Mouse (Mus musculus) gastrocnemius, postnatal 10 days (tissue): ENCODE data around the gene Pafah1b3. TPM values are rescaled to one million over a fixed set of nuclear protein-coding genes. Genes with fewer than 3 reads are reported as not detected.
"Not testable (repeated sequence)": the region's sequence is repeated elsewhere in the genome, so short reads cannot be mapped to it uniquely, and the experiment has no call there.

Source experiments
- DNase-seq: peaks from one replicate; pipeline ENCODE4 v3.0.0; 2021; ENCODE audit warnings: mixed read lengths
- long read RNA-seq, 2 experiments: library from polyadenylated mRNA; stranded (forward); transcript quantifications; one replicate each; pipeline ENCODE4 v2.0.0; 2021
- total RNA-seq, 2 experiments: library from RNA; stranded (reverse); gene quantifications; 2 replicates each; pipeline ENCODE4 v1.2.3; 2021

Pafah1b3 gene
- 10 to 100 TPM in 1 of 2 experiments, 1 to 10 TPM in 1; 7.5 to 12.3 TPM for total RNA-seq
- long read RNA-seq, experiment 1, partial matches to known transcripts = 0 of 8 reads
- long read RNA-seq, experiment 1, other reads (novel, unspliced or antisense) = 1 of 8 reads
- long read RNA-seq, experiment 2, partial matches to known transcripts = 0 of 3 reads
- long read RNA-seq, experiment 2, other reads (novel, unspliced or antisense) = 0 of 3 reads

- peak; percentile 60 for DNase-seq
Observed at GRCm38 (mm10) chr7:25297454-25298325, at the start of gene Pafah1b3. Pafah1b3 (minus strand) TSS chr7:25297986.

- DNase-seq = no peak
Observed at GRCm38 (mm10) chr7:25341000-25341784, 43.4 kb upstream of the Pafah1b3 start.

- no peak for DNase-seq
Observed at GRCm38 (mm10) chr7:25339329-25339728, 41.5 kb upstream of the Pafah1b3 start.

GRCm38 (mm10) chr7:25334472-25334871 lies 36.7 kb upstream of the Pafah1b3 start:
- no peak for DNase-seq

- DNase-seq = peak; percentile 78
Observed at GRCm38 (mm10) chr7:25333596-25334307, 36.0 kb upstream of the Pafah1b3 start.

GRCm38 (mm10) chr7:25326233-25326632 lies 28.4 kb upstream of the Pafah1b3 start:
- no peak for DNase-seq

GRCm38 (mm10) chr7:25325431-25325830 lies 27.6 kb upstream of the Pafah1b3 start:
- DNase-seq = not testable (repeated sequence)

- no peak for DNase-seq
Observed at GRCm38 (mm10) chr7:25323219-25323618, 25.4 kb upstream of the Pafah1b3 start.

DNA sequence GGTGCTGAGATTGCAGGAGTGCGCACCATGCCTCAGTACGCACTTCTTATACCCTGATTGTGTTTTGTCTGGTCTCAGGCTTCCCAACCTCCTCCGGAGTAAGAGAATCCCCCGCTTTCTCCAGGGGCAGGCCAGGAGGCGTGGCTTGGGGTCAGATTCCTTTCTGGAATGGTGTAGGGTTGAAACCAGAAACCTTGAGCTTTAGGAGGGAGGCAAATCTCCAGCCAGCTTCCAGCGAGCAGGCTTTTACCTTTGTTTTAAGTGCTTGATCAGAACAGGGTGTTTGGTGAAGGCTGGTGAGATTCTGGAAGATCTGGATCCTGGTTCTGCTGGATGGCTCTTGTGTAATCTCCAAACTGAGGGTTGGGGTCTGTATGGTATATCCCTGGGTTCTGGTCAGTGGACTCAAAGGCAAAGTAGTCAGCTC lies 24.3 kb upstream of the Pafah1b3 start:
- peak; percentile 49 for DNase-seq

DNA sequence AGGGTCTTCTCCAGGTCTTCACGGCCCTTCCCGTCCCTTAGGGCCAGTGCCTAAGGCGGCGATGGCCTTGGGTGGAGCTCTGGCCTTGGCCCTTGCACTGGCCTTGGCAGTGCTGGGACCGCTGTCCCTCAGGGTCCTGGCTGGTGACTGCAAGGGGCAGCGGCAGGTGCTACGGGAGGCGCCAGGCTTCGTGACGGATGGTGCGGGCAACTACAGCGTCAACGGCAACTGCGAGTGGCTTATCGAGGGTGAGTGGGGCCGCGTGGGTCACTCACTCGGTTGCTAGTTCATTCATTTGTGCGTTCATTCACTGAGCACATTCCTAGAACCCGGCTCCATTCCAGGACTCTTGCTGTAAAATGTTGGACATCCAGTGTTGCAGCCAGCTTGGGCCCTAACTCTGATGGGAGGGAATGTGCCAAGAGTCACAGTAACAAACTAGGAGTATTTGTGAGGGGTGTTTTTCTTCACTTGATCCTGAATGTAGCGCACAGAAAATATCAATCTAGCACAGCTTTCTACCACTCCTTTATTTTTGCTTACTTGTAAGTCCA lies 19.7 kb upstream of the Pafah1b3 start:
- DNase-seq = peak; percentile 34

- peak; percentile 88 for DNase-seq
Observed at GRCm38 (mm10) chr7:25316532-25317445, 19.0 kb upstream of the Pafah1b3 start, which contains the start of gene Megf8. Megf8 (plus strand) TSS chr7:25317164.

- DNase-seq = peak; percentile 29
Observed at GRCm38 (mm10) chr7:25315306-25316041, 17.7 kb upstream of the Pafah1b3 start.

DNA sequence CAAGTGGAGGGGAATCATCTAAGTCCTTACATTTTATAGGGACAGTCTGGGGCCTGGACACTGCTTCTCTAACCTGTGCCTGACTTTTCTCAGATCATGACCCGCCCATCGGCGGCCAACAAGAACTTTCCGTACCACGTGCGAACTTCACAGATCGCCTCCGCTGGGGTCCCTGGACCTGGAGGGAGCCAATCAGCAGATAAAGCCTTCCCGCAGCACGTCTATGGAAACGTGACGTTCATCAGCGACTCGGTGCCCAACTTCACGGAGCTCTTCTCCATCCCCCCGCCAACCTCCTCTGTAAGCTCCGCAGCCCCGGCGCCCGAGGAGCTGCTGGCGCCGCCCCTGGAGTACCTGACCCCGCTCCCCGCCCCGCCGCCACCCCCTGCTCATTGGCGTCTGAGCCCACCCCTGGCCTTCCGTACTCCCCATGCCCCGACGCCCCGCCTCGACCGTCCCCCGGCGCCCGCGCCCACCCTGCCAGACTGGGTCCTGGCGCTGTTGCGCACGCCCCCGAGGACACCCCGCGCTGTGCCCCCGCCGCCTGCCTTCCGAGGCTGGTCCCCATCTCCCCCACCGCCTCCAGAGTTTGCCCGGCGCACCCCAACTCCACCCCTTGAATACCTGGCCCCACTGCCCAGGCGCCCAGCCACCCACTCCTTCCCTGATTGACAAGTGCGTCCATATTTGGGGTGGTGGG lies 17.0 kb upstream of the Pafah1b3 start:
- no peak for DNase-seq

GRCm38 (mm10) chr7:25313325-25313724 lies 15.5 kb upstream of the Pafah1b3 start:
- DNase-seq = no peak

DNA sequence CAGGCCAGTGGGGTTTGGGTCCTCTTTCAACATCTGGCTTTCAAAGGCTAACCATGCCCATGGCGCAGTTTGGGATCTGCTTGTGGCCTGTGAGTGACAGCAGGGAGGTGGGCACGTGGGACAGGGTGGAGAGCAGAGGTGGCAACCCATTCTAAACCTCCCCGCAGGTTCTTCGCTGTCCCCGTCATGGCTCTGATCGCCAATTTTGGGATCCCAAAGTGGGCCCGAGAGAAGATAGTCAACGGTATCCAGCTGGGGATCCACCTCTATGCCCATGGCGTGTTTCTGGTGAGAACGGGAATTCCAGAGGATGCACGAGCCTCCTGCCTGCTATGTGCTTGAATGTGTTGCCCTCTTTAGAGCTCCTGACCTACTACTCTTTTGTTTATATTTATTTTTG lies 13.4 kb upstream of the Pafah1b3 start:
- DNase-seq = no peak

- DNase-seq = no peak
Observed at GRCm38 (mm10) chr7:25309425-25309824, 11.6 kb upstream of the Pafah1b3 start.

DNA sequence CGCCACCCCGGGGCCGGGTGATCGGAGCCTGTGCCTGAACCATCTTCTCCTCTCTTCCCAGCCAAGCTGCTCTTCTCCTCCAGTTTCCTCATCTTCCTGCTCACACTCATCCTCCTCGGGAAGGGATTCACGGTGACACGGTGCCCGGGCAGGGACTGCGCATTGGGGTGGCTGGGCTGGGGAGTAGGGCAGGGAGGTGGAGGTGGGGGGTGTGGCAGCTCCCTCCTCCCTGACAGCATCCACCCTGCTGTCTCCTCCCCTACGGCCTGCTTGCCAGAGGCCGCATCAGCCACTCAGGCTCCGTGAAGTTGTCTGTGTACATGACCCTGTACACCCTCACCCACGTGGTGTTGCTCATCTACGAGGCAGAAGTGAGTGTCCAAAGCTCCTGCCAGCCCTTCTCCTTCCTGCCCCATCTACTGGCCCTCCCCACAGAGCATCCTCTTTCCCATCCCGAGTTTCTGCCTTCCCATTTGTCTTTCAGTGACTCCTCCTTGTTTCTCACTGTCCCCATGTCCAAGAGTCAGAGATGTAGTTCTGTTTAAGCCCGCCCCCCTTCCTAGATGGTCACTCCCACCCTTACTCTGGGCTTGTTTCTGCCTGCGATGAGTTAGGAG lies 11.0 kb upstream of the Pafah1b3 start:
- DNase-seq = no peak

DNA sequence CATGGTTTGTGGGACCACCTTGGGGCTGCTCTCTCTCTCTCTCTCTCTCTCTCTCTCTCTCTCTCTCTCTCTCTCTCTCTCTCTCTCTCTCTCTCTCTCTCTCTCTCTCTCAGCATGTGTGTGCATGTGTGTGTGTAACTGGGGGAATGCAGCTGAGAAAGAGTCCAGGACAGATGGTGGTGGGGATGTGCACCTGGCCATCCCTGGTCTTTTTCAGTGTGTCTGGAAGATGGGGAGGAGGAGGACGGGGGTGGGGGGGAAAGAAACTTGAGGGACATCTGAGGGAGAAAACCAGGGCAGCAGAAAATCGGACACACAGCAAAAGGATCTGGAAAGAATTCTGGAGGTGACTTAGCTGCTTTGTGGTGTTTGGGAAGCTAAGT lies 8.8 kb upstream of the Pafah1b3 start:
- no peak for DNase-seq
